Mouse (Mus musculus): ENCODE measurements around the gene Arl13b.

Arl13b gene

DNA sequence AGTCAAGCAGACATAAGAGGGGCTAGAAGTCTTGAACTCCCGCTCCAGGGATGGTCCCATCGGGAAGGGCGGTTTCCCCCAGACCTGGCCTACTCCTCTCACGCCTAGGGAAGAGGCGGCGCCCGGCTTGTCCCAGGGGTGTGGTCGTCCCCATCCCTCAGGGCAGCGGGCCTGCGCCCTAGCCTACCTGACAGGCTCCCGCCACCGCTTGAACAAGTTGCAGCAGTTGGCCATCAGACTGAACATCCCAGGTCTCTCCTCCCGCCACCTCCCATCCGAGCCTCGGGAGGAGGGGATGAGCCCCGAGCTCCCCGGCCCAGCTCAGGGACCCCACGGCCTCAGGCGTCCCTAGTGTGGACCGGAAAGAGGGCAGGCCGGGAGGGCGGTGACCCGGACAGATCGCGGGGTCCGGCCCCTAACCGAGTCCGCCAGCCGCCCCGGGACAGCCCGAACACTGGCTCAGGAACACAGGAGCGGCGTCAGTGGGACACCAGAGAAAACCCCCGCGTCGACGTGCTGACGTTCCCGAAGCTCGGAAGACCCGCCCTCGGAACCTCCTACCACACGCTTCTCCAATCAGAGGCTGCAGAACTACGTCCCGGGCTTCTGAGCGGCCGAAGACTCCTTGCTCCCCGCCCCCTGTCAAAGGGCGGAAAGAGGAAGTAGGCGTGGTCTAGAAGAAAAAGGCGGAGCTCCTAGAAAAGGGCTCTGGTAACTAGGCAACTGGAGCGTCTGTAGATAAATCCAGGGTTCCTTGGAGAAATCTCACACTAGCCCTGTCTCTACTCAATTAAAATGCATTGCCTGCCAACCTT lies at the start of gene Arl13b:
Gene Arl13b (minus strand): TSS at position 543 of the 815 bp plus-strand sequence.
- peak; percentile 94 to 96 for DNase-seq

GRCm38 (mm10) chr16:62895824-62896223 lies 49.0 kb upstream of the Arl13b start:
- no peak for DNase-seq

GRCm38 (mm10) chr16:62874065-62874464 lies 27.2 kb upstream of the Arl13b start:
- no peak for DNase-seq

DNA sequence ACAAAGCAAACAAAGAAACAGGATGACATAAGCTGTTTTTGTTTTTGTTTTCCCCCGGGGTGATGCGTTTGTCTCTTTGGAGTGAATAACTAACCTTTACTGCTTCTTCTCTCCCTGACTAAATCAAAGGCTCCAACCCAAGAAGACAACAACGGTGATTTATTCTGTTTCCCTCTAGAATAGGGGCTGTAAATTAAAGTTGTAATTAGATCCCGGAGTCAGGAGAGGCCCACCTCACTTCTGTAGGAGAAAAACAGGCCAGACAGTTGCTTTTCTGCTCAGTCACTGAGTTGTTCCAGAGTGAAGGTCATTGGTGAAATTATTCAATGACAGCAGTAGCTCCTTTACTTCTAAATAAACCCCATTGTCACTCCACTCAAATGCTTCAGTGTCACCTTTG lies 26.3 kb upstream of the Arl13b start:
- no peak for DNase-seq

DNA sequence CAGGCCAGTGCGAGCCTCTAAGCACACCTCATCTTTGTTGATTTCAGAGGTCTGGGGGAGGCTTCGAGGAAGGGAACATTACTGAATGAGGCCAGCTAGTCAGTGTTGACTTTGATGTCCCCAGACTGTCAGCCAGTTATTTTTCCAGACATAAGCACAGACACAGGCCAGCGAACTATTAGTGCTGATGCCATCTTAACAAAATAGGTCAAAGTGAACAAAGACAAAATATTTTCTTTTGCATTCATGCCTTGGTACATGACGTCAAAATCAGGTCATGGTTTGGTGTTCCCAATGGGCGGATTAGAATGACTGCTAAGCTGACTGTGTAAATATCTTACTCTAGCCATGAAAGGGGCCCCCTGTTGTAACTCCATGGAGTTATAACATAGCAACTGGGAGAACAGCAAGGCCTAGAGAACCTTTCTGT lies 25.9 kb upstream of the Arl13b start:
- no peak for DNase-seq

DNA sequence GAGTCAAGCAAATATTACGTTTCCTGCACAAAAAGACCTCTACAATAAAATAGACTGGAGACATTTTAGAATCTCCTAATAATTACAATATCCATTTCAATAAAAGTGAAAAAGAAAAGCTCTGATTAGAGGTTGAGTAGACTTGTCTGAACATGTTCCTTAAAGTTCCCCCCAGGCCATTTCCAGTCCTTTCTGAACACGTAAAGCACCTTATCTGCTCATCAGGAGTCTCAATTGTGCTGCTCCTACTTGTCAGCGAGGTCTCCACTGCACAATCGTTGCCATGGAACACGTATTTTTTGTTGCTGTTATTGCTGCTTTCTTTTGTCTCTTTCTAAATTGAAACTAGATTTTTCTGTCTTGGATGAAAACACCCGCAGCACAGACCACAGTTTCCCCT lies 14.6 kb upstream of the Arl13b start:
- DNase-seq, result no peak

- no peak for DNase-seq
Measured at GRCm38 (mm10) chr16:62860140-62860539, 13.3 kb upstream of the Arl13b start.

DNA sequence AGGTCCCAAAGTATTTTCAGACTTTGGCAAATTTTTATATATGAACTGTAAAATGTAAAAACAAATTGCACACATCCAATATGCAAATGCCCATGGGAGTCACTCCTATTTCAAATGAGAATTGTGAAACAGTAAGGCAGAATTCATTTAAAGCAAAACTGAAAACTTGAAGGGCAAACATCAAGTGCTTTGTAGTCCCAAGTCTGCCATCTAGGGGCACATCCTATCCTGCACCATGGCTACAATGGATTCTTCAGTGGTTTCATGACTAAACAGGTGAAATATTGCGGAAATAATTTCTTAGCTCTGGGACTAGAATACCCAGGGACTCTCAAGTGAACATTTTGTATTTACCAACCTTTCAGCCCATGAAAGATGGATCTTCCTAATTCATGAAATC lies 11.2 kb upstream of the Arl13b start:
- peak in 1 of 2 experiments; percentile 8 for DNase-seq

- DNase-seq, result no peak
Measured at GRCm38 (mm10) chr16:62857498-62857897, 10.7 kb upstream of the Arl13b start.

DNA sequence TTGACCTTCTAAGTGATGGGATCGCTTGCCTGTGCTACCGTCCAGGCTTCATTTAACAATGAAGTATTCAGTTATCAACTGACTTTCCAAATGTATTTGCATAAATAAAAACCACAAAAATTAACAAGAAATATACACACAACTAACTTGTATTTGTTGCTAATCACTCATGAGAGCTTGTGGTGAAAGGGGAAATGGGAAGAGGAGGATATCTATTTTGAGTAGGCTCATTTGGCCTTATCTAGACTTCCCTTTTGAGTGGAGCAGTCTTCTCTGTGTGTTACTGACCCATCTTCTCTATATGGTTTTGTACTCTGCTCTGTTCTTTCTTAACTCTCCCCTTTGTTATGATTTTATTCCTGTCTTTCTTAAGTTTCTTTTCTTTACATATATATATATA lies 9.4 kb upstream of the Arl13b start:
- no peak for DNase-seq

- no peak for DNase-seq
Measured at GRCm38 (mm10) chr16:62855385-62855784, 8.5 kb upstream of the Arl13b start.

DNA sequence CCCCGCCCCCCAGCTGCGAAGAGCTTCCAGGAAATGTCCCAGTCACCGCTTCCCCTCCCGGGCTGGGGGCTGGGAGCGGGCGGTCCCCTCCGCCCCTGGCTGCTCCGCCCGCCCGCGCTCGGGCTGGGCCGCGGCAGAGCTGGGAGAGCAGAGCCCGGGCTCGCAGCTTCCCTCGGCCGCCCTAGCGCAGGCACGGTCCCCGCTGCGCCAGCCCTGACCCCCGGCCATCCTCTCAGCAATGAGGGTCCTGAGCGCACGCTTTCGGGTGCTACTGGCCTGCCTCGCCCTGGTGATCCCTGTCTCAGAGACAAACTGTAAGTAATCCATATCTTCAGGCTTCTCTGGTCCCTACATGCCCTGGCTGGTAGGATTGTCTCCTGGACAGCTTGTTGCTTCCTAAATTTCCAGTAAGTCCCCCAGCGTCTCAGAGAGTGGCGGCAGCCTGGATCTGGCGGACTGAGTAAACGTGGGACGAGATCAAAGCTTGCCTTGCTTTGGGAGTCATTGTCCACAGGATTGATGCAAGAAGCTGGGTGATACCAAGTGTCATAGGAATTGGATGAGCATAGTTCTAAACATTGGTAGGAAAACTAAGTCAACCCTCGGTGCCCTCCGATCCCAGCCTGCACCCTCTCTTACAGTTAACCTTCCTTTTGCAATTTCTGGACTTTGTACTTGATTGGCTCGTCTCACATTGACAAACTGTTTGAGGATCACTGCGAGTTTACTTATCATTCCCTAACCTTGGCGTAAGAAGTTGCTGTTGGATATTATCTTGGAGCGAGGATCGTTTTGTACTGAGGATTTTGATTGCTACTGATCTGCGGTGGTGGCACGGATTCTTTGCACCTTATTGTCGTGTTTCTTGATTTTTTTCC lies 7.6 kb upstream of the Arl13b start, which contains the start of gene Pros1:
Gene Pros1 (plus strand): TSS at position 117 of the 878 bp plus-strand sequence.
- peak; percentile 53 to 66 for DNase-seq

- DNase-seq, result no peak
Measured at GRCm38 (mm10) chr16:62853611-62854126, 6.8 kb upstream of the Arl13b start.

DNA sequence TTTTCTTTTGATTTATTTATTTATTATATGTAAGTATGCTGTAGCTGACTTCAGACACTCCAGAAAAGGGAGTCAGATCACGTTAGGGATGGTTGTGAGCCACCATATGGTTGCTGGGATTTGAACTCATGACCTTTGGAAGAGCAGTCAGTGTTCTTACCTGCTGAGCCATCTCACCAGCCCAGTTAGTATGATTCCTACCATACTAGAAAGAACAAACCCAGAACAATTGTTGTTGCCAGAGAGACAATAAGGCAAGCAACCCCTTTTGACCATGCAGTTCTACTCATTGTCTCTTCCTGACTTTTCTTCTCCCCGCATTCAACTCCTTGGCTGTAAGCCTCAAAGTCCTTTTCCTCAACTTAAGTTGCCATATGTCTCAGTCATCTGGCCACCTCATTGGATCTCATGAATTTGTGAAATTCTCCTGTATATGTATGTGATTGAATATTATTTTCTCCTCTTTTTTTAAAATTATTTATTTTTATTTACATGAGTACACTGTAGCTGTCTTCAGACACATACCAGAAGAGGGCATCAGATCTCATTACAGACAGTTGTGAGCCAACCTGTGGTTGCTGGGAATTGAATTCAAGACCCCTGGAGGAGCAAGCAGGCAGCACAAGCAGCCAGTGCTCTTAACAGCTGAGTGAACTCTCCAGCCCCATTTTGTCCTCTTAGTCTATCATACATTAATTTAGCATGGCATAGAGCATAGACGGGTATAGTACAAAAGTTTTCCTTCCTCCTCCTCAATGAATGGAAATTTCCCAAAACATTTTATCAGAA lies 5.8 kb upstream of the Arl13b start:
- DNase-seq, result no peak

DNA sequence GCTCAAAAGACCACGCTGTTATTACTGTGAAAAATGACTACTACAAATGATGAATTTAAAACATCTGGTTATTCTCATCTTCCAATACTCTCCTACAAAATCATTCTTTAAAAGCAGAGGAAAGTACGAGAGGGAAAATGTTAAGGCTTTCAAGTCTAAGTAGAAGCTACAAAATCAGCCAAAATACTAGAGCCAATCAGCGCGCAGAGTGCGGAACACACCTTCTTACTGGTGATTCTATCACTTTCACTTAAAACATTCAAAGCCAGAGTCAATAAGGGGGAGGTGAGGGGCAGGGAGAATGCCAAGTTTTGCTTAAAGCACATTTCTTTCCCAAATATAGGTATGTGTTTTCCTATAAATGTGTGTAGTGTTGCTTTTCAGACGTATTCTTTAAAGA lies 1.5 kb downstream of the Arl13b start:
- no peak for DNase-seq

GRCm38 (mm10) chr16:62834016-62834735 lies 12.7 kb downstream of the Arl13b start:
- DNase-seq, result no peak

DNA sequence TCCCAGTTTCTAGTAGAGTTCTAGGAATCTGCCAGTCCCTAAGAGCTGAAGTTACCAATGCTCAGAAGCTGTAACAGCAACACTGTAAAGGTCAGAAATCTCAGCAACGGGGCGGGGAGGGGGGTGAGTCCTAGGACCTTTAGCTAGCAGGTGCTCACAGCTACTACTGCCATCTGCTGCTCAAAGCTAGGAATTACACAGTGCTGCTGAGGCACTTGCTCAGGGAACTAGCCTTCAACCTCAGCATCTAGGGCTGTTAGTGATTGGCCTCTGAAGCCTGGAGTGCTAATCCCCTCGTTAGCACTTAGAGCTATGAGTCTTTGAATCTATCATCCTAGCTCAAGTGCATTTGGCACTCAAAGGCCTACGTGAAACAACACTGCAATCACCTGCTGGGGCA lies 14.4 kb downstream of the Arl13b start:
- DNase-seq, result peak; percentile 59 to 69

DNA sequence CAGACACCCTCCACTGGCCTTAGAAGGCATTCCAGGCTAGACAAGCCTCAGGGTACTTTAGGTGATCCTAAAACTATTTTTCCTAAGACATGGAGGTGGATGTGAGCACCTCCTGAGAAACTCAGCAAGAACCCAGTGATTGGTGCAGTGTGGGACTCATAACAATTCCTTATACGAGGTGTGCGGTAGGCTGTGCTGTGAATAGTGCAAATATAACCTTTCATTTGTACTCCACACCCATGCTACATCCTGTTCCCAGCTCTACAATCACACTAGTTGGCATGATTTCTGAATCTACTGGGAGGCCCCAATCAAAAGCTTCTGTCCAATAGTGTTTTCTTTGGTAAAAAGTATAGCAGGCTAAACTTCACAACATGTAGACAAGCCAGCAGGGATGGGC lies 14.8 kb downstream of the Arl13b start:
- DNase-seq, result no peak

DNA sequence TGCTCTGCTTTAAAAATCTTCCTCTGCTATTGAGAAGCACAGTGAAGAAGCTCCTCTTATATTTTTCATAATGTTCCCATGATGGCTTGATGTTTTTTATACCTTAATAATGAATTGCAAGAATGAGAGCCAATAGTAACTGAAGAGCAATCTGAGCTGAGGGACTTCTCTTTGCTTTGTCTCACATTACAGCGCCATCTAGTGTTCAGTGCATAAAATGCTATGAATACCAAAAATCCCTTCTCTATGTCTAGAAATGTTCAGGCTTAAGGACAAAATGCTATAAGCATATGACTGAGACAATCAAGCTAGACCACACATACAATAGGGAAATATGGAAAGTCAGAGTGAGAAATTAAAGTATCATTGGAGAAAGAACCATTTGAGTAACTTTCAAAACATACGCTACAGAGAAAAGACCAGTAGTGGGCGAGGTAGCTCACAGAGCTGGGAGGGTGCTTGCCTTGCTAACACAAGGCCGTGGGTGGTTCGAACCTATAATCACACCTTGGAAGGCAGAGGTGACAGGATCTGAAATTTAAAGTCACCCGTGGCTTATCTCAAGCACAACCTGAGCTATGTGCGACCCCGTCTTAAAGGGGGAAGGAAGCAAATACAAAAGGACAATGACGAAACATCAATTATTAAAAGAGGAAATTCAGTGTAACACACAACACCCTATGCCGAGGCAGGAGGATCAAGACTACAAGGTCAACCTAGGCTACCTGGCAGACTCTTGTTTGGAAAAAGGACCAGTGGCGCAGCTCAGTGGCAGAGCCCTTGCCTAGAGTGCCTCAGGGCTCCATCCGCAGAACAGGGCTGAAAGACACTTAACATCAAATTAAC lies 20.5 kb downstream of the Arl13b start:
- DNase-seq, result peak; percentile 47 to 72

DNA sequence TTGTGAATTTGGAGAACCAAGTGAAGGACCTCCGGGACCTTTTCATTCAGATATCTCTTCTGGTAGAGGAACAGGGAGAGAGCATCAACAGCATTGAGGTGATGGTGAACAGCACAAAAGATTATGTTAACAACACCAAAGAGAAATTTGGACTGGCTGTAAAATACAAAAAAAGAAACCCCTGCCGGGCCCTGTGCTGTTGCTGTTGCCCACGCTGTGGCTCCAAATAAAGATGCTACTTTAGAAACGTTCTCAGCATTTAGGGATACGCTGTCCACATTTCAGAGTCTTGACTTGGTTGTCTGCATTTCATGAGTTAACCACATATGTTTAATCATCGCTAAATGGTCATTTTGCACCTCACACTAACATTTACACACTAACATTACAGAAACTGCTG lies 24.4 kb downstream of the Arl13b start:
- DNase-seq, result no peak

DNA sequence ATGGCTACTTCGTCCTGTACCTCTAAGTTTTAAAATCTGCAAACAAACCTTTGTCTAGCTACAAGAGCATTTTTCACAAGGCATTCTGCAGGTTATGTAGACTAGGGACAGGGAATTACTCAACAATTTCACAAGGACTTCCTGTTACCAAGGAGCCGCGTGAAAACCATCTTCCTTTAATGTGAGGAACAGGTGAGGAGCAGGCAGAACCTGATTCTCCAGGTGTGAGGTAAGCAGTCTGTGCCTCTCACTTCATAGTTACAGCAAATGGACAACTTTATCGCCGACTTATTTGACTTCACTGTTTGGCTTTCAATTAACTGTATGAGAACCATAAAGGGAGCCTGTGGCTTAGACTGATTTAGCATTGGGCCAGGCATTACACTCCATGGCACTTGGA lies 32.3 kb downstream of the Arl13b start, which contains the start of gene Stx19:
Gene Stx19 (plus strand): TSS at position 186 of the 400 bp plus-strand sequence.
- no peak for DNase-seq

All from cerebellum, postnatal 10 days (tissue).